Mouse (Mus musculus) heart, embryonic 16.5 days (tissue): ENCODE results near the gene Vmn2r51. TPM values are rescaled to one million over a fixed set of nuclear protein-coding genes. Genes with fewer than 3 reads are reported as not detected.
"Not testable (repeated sequence)": the region's sequence is repeated elsewhere in the genome, so short reads cannot be mapped to it uniquely, and the experiment has no call there.

Experiments
- ATAC-seq: fragments of 200-750 bp; cut with Nextera tagmentation; replicated peaks from 2 replicates; pipeline ENCODE4 v1.8.0; 2017; ENCODE audit warnings: moderate number of reproducible peaks; ENCODE audit not compliant: insufficient read depth, low FRiP score; ENCODE audit errors: extremely low read depth
- H3K27ac ChIP-seq: fragments of 300-500 bp; sonication (generic); 2 replicates; pipeline ENCODE4 v1.5.1; 2014; ENCODE audit warnings: mild to moderate bottlenecking, low read length, control low read depth, moderate library complexity
- H3K27me3 ChIP-seq: fragments of 300-500 bp; sonication (generic); 2 replicates; pipeline ENCODE4 v1.6.1; 2014; ENCODE audit warnings: low read length, mixed read lengths; ENCODE audit not compliant: control insufficient read depth, insufficient read depth
- H3K36me3 ChIP-seq: fragments of 300-500 bp; sonication (generic); 2 replicates; pipeline ENCODE4 v1.6.1; 2014; ENCODE audit not compliant: control insufficient read depth, insufficient read depth
- H3K4me1 ChIP-seq: fragments of 300-500 bp; sonication (generic); 2 replicates; pipeline ENCODE4 v1.6.1; 2014; ENCODE audit warnings: low read length, mixed read lengths; ENCODE audit not compliant: control insufficient read depth, insufficient read depth
- H3K4me2 ChIP-seq: fragments of 300-500 bp; sonication (generic); 2 replicates; pipeline ENCODE4 v1.6.1; 2014; ENCODE audit warnings: low read depth, mild to moderate bottlenecking, control low read depth, low read length
- H3K4me3 ChIP-seq: fragments of 300-500 bp; sonication (generic); 2 replicates; pipeline ENCODE4 v1.5.1; 2014; ENCODE audit warnings: mild to moderate bottlenecking, control low read depth, low read length
- H3K9ac ChIP-seq: fragments of 300-500 bp; sonication (generic); 2 replicates; pipeline ENCODE4 v1.6.1; 2014; ENCODE audit warnings: low read length, control low read depth
- H3K9me3 ChIP-seq: fragments of 300-500 bp; sonication (generic); replicated peaks from 2 replicates; pipeline ENCODE4 v1.6.1; 2016; ENCODE audit warnings: low read length; ENCODE audit not compliant: control insufficient read depth
- WGBS: fragments of 180-500 bp; shearing (Covaris S2); extraction: QIAGEN DNeasy Blood & Tissue Kit; methylation state at CpG from one replicate; pipeline ENCODE4 v1.1.7; 2014; 5-methylcytosine and 5-hydroxymethylcytosine counted together
- polyA plus RNA-seq: library from polyadenylated mRNA; unstranded; fragments of >200 nt; fragmentation: Nextera tagmentation; extraction: Ambion mirVana; gene quantifications from 2 replicates; pipeline ENCODE4 v1.2.1, GENCODE M21; 2015

Vmn2r51 gene
- polyA plus RNA-seq, result not detected in 2 replicates

- not testable (repeated sequence) for ATAC-seq, H3K9me3 ChIP-seq, H3K27ac ChIP-seq, H3K27me3 ChIP-seq, H3K4me1 ChIP-seq, H3K4me3 ChIP-seq, H3K4me2 ChIP-seq, H3K9ac ChIP-seq, H3K36me3 ChIP-seq
- WGBS, result 58% methylated on average over 1 of the region's 1 CpGs
Measured at GRCm38 (mm10) chr7:10105641-10106040, at the start of gene Vmn2r51. Gene Vmn2r51 (minus strand): TSS chr7:10105741.

DNA sequence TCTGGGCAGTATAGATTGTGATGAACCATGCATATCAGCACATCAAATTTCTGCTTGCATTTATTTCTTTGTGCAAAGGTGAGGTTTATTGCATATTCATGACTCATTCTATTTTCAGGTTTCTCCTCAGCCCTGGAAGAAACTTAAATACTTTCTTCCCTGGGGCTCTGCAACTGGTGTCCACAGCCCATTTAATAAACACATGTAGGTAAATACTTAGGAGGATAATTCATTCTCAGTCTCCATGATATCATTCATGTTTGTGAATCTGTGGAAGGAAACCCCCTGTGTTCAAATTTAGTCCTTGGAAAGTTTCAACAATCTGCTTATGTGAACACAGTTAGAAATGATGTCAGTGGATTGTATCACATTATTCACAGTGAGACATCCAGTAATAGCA lies 52.3 kb downstream of the Vmn2r51 start, which contains the start of gene Vmn2r50:
Vmn2r50 (minus strand) TSS at position 101 of the 400 bp plus-strand sequence.
- not testable (repeated sequence) for H3K4me2 ChIP-seq, H3K4me3 ChIP-seq, H3K27me3 ChIP-seq, H3K27ac ChIP-seq, H3K36me3 ChIP-seq, H3K9me3 ChIP-seq, H3K9ac ChIP-seq, ATAC-seq, H3K4me1 ChIP-seq

Other genes starting within 250 kb of the Vmn2r51 start
- gene Vmn2r48, start 152.2 kb downstream of the Vmn2r51 start, polyA plus RNA-seq, result not detected in 2 replicates
- not detected in 2 replicates for gene Vmn2r49, start 113.5 kb downstream of the Vmn2r51 start, polyA plus RNA-seq
- not detected in 2 replicates for gene Vmn2r50, start 52.4 kb downstream of the Vmn2r51 start, polyA plus RNA-seq
- not detected in 2 replicates for gene Vmn2r52, start 70.8 kb upstream of the Vmn2r51 start, polyA plus RNA-seq
- gene Vmn1r66, start 172.3 kb upstream of the Vmn2r51 start, polyA plus RNA-seq, result not detected in 2 replicates